Mouse (Mus musculus): ENCODE data around the gene Psmd13. TPM values are rescaled to one million over a fixed set of nuclear protein-coding genes. Genes with fewer than 3 reads are reported as not detected.

Gene Psmd13
- total RNA-seq, 2 experiments from 2014 or later, result 131 to 135 TPM

GRCm38 (mm10) chr7:140941222-140942051 lies 59.7 kb downstream of the Psmd13 start, which contains the start of gene Pgghg:
TSS of gene Pgghg (plus strand) at chr7:140941391.
- peak; percentile 47 to 49 for DNase-seq (ENCODE audit: low spot score in 2 of 2)

- DNase-seq (ENCODE audit: low spot score in 2 of 2), result no peak
Observed at GRCm38 (mm10) chr7:140942341-140942740, 60.6 kb downstream of the Psmd13 start.

- DNase-seq (ENCODE audit: low spot score in 2 of 2), result no peak
Observed at GRCm38 (mm10) chr7:140942811-140943210, 61.0 kb downstream of the Psmd13 start.

- no peak for DNase-seq (ENCODE audit: low spot score in 2 of 2)
Observed at GRCm38 (mm10) chr7:140943356-140943755, 61.6 kb downstream of the Psmd13 start.

- no peak for DNase-seq (ENCODE audit: low spot score in 2 of 2)
Observed at GRCm38 (mm10) chr7:140944236-140944635, 62.5 kb downstream of the Psmd13 start.

- DNase-seq (ENCODE audit: low spot score in 2 of 2), result no peak
Observed at GRCm38 (mm10) chr7:140945247-140945646, 63.5 kb downstream of the Psmd13 start.

GRCm38 (mm10) chr7:140946311-140946710 lies 64.5 kb downstream of the Psmd13 start:
- DNase-seq (ENCODE audit: low spot score in 2 of 2), result no peak

- no peak for DNase-seq (ENCODE audit: low spot score in 2 of 2)
Observed at GRCm38 (mm10) chr7:140946980-140947379, 65.2 kb downstream of the Psmd13 start.

- DNase-seq (ENCODE audit: low spot score in 2 of 2), result no peak
Observed at GRCm38 (mm10) chr7:140948161-140948560, 66.4 kb downstream of the Psmd13 start.

Other genes with a start within 250 kb of the Psmd13 start
- not detected for gene Olfr53, start 235.5 kb upstream of the Psmd13 start, total RNA-seq (2021)
- under 1 TPM; 0.14 to 0.74 TPM for gene Olfr539, start 222.0 kb upstream of the Psmd13 start, total RNA-seq (2021)
- gene Olfr45, start 200.0 kb upstream of the Psmd13 start, total RNA-seq (2021), result under 1 TPM; 0.05 to 0.17 TPM
- gene Olfr541, start 184.7 kb upstream of the Psmd13 start, total RNA-seq (2021), result not detected
- not detected for gene Cyp2e1, start 118.2 kb upstream of the Psmd13 start, total RNA-seq (2021)
- gene Syce1, start 94.1 kb upstream of the Psmd13 start, total RNA-seq (2021), result not detected
- gene Zfp941, start 59.8 kb upstream of the Psmd13 start, total RNA-seq (2021), result 10 to 100 TPM in 1 of 2 experiments, 1 to 10 TPM in 1; 8.0 to 11.2 TPM
- gene Urah, start 47.0 kb upstream of the Psmd13 start, total RNA-seq (2021), result 1 to 10 TPM in 1 of 2 experiments, not detected in 1; 1.0 TPM
- gene Scgb1c1, start 36.4 kb upstream of the Psmd13 start, total RNA-seq (2021), result not detected
- not detected for gene Odf3, start 34.2 kb upstream of the Psmd13 start, total RNA-seq (2021)
- 1 to 10 TPM in 1 of 2 experiments, not detected in 1; 1.6 TPM for gene Gm45785, start 25.6 kb upstream of the Psmd13 start, total RNA-seq (2021)
- gene Ric8a, start 25.0 kb upstream of the Psmd13 start, total RNA-seq (2021), result 10 to 100 TPM; 88.2 to 90.6 TPM
- 10 to 100 TPM; 28.4 to 29.5 TPM for gene Bet1l, start 24.4 kb upstream of the Psmd13 start, total RNA-seq (2021)
- gene Sirt3, start 341 bp downstream of the Psmd13 start, total RNA-seq (2021), result 10 to 100 TPM; 60.2 to 65.6 TPM
- gene Cox8b, start 18.5 kb downstream of the Psmd13 start, total RNA-seq (2021), result 1 to 10 TPM; 1.4 to 1.5 TPM
- under 1 TPM; 0.35 to 0.55 TPM for gene Nlrp6, start 38.9 kb downstream of the Psmd13 start, total RNA-seq (2021)
- gene Pgghg, start 59.4 kb downstream of the Psmd13 start, total RNA-seq (2021), result 1 to 10 TPM; 4.1 to 5.1 TPM
- not detected for gene Ifitm5, start 68.3 kb downstream of the Psmd13 start, total RNA-seq (2021)
- gene Gm45717, start 74.0 kb downstream of the Psmd13 start, total RNA-seq (2021), result not detected
- gene Ifitm2, start 74.0 kb downstream of the Psmd13 start, total RNA-seq (2021), result 10 to 100 TPM; 15.1 to 20.8 TPM
- gene Ifitm1, start 85.3 kb downstream of the Psmd13 start, total RNA-seq (2021), result 1 to 10 TPM; 3.3 to 6.3 TPM
- gene Ifitm3, start 128.8 kb downstream of the Psmd13 start, total RNA-seq (2021), result 10 to 100 TPM in 1 of 2 experiments, 1 to 10 TPM in 1; 6.9 to 13.0 TPM
- gene Ifitm6, start 136.0 kb downstream of the Psmd13 start, total RNA-seq (2021), result not detected
- gene Gm17387, start 147.2 kb downstream of the Psmd13 start, total RNA-seq (2021), result not detected
- gene B4galnt4, start 179.1 kb downstream of the Psmd13 start, total RNA-seq (2021), result 10 to 100 TPM; 90.0 to 97.9 TPM
- not detected for gene Pkp3, start 196.2 kb downstream of the Psmd13 start, total RNA-seq (2021)
- 1 to 10 TPM; 2.3 to 3.0 TPM for gene Sigirr, start 218.6 kb downstream of the Psmd13 start, total RNA-seq (2021)
- gene Ano9, start 235.8 kb downstream of the Psmd13 start, total RNA-seq (2021), result not detected
- gene Ptdss2, start 240.4 kb downstream of the Psmd13 start, total RNA-seq (2021), result 10 to 100 TPM; 67.8 to 71.3 TPM